Mouse (Mus musculus) spleen, adult 2 months (tissue): ENCODE measurements around the gene Cbwd1.

Experiments
- CTCF ChIP-seq: fragments of 200-500 bp; IDR thresholded peaks from 2 replicates; pipeline ENCODE4 v1.5.1; 2011; ENCODE audit warnings: mild to moderate bottlenecking, inconsistent platforms; ENCODE audit not compliant: insufficient read depth, insufficient read length, insufficient replicate concordance; ENCODE audit errors: extremely low read depth
- POLR2A ChIP-seq: fragments of 200-500 bp; IDR thresholded peaks from 2 replicates; pipeline ENCODE4 v1.6.1; 2011; ENCODE audit warnings: low read depth, low read length, inconsistent platforms

- TF ChIP-seq POLR2A (no peak), CTCF (no peak)
Observed at GRCm38 (mm10) chr19:24896536-24896935, 64.9 kb downstream of the Cbwd1 start.
